Mouse (Mus musculus) G1E (cell line): Measurements from ENCODE around the gene Ssmem1. TPM values are rescaled to one million over a fixed set of nuclear protein-coding genes. Genes with fewer than 3 reads are reported as not detected.

Experiments
- ATAC-seq: 2 replicates; pipeline ENCODE4 v1.8.0; 2016; ENCODE audit warnings: mild to moderate bottlenecking; ENCODE audit not compliant: insufficient number of reproducible peaks, poor library complexity, low FRiP score, severe bottlenecking; ENCODE audit errors: extremely low read depth
- DNase-seq: peaks from one replicate; pipeline ENCODE4 v3.0.0; 2012; ENCODE audit warnings: low spot score
- H3K27me3 ChIP-seq: 2 replicates; pipeline ENCODE4 v1.6.1; 2012; ENCODE audit warnings: mild to moderate bottlenecking, low read length, inconsistent platforms; ENCODE audit not compliant: insufficient read depth
- H3K36me3 ChIP-seq: replicated peaks from 2 replicates; pipeline ENCODE3; 2012; ENCODE audit warnings: mild to moderate bottlenecking, inconsistent platforms
- H3K4me1 ChIP-seq: 2 replicates; pipeline ENCODE4 v1.6.1; 2012; ENCODE audit warnings: low read depth, low read length, inconsistent platforms, mixed read lengths; ENCODE audit not compliant: insufficient read depth
- H3K4me3 ChIP-seq: 2 replicates; pipeline ENCODE4 v1.5.1; 2012; ENCODE audit warnings: low read depth, mild to moderate bottlenecking, inconsistent platforms, low read length, moderate library complexity, mixed read lengths
- H3K9me3 ChIP-seq: replicated peaks from 2 replicates; pipeline ENCODE4 v1.6.1; 2012; ENCODE audit warnings: inconsistent platforms
- CTCF ChIP-seq: IDR thresholded peaks from 2 replicates; pipeline ENCODE4 v1.5.1; 2012; ENCODE audit warnings: low read depth, low read length, inconsistent platforms, mixed read lengths
- GATA1 ChIP-seq: IDR thresholded peaks from 2 replicates; pipeline ENCODE4 v1.6.1; 2012; ENCODE audit warnings: borderline replicate concordance, low read length, inconsistent platforms, mixed read lengths
- GATA2 ChIP-seq: IDR thresholded peaks from 2 replicates; pipeline ENCODE4 v1.6.1; 2012; ENCODE audit warnings: low read depth, low read length, inconsistent platforms, borderline replicate concordance
- POLR2AphosphoS5 ChIP-seq: IDR thresholded peaks from 2 replicates; pipeline ENCODE4 v1.6.1; 2012; ENCODE audit warnings: low read depth, low read length, inconsistent platforms; ENCODE audit not compliant: insufficient replicate concordance
- TAL1 ChIP-seq: conservative IDR thresholded peaks from 2 replicates; pipeline ENCODE4 v1.6.1; 2012; ENCODE audit warnings: low read depth, low read length, inconsistent platforms, mixed read lengths
- polyA plus RNA-seq: library from polyadenylated mRNA; stranded (reverse); fragments of >175 nt; gene quantifications from 2 replicates; pipeline ENCODE4 v1.2.3, GENCODE M21; 2012
- total RNA-seq, 2 experiments: library from RNA; stranded (forward) in 1 of 2; stranded (reverse) in 1 of 2; fragments of 200-1000 nt in 1 of 2; fragments of >200 nt in 1 of 2; fragmentation: Nextera tagmentation in 1 of 2; gene quantifications; 2 replicates each; pipeline ENCODE4 v1.2.3; 2014 to 2017

The Ssmem1 gene
- total and polyA plus RNA-seq, 3 experiments: 0.33 TPM; not detected in 2

DNA sequence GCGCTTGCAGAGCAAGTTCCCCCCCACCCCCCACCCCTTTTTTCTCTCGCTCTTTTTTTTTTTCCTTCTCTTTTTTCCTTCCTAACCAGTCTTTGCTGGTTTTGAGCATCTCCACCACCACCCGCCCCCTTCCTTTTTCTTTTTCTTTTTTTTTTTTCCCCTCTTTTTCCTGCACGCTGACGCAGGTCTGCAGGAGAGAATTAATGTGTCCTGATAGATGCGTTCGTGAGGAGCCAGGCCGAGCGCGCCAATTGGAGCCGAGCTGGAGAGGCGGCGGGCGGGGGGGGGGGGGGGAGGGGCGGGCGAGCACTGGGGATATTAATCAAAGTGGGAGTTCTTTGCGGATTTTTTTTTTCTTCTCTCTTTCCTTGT lies 37.6 kb downstream of the Ssmem1 start:
- no peak for TF ChIP-seq POLR2AphosphoS5
- no peak for TF ChIP-seq GATA2
- TF ChIP-seq CTCF: no peak
- no peak for TF ChIP-seq TAL1
- no peak for TF ChIP-seq GATA1
- ATAC-seq: no peak
- no peaks in the 10 kb centered on the region for H3K36me3 ChIP-seq
- no peak overlapping the region for H3K4me3 ChIP-seq
- peaks cover 3% of the 10 kb centered on the region; the same call in 1 of the 2 replicates for H3K4me1 ChIP-seq
- no peaks in the 10 kb centered on the region for H3K9me3 ChIP-seq
- no peak for DNase-seq
- H3K27me3 ChIP-seq: peaks cover 43% of the 10 kb centered on the region

DNA sequence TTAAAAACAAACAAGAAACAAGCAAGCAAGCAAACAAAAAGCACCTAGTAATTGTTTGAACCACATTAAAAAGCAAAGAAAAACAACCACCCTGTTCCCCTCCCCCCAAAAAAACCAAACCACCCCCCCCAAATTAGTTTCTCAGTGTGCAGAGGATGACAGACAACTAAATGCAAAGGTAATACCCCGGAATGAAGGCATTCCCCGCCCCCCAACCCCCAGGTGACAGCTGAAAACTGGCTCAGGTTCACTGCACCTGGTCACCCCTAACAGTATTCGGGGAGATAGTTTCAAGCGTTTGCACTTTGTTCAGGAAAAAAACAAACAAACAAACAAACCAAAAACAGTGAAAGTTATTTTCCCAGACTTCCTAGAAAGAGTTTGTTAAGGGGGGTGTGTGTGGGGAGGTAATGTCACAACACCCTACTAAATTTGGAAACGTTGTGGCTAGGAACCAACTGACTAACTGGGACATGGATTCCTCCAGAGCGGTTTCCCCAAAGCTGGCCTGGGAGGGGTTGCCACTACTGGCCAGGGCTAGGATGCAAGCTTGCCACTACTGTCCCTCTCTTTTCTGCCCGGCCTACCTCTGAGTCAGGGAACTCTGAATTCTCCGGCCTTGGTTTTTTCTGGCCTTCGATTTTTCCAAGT lies 38.1 kb downstream of the Ssmem1 start:
- peaks cover 43% of the 10 kb centered on the region for H3K27me3 ChIP-seq
- TF ChIP-seq GATA1 (no peak), POLR2AphosphoS5 (no peak), GATA2 (no peak), TAL1 (no peak), CTCF (no peak)
- H3K4me3 ChIP-seq: no peak overlapping the region
- no peak for ATAC-seq
- no peak for DNase-seq
- no peaks in the 10 kb centered on the region for H3K9me3 ChIP-seq
- H3K36me3 ChIP-seq: no peaks in the 10 kb centered on the region
- peaks cover 3% of the 10 kb centered on the region; the same call in 1 of the 2 replicates for H3K4me1 ChIP-seq

DNA sequence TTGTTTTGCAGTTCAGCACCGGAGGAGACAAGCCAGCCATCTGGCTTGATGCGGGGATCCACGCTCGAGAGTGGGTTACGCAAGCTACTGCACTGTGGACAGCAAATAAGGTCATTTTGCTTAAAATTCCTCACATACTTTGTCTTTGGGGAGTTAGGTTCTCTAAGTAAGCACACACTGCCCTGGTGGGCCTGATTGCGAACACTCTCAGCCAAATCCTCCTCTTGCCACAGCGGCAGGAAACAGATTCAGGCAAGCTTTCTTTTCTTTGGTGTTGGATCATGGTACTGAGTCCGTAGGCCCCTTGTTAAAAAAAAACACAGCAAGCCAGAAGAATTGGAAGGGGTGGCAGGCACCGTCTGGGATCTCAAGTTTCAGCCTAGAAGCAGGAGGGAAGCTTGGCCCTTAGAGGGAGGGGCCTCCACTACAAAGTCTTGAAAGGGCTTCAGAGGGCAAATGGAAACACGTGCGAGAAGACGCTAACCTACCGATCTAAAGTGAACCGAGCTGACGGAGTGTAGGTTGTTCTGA lies 39.6 kb downstream of the Ssmem1 start:
- Histone ChIP-seq H3K9me3 (no peaks in the 10 kb centered on the region), H3K36me3 (no peaks in the 10 kb centered on the region), H3K4me3 (no peak overlapping the region), H3K27me3 (peaks cover 34% of the 10 kb centered on the region), H3K4me1 (peaks cover 3% of the 10 kb centered on the region; the same call in 1 of the 2 replicates)
- DNase-seq: no peak
- no peak for ATAC-seq
- TF ChIP-seq TAL1: no peak
- TF ChIP-seq CTCF: no peak
- TF ChIP-seq GATA2: no peak
- no peak for TF ChIP-seq GATA1
- no peak for TF ChIP-seq POLR2AphosphoS5

DNA sequence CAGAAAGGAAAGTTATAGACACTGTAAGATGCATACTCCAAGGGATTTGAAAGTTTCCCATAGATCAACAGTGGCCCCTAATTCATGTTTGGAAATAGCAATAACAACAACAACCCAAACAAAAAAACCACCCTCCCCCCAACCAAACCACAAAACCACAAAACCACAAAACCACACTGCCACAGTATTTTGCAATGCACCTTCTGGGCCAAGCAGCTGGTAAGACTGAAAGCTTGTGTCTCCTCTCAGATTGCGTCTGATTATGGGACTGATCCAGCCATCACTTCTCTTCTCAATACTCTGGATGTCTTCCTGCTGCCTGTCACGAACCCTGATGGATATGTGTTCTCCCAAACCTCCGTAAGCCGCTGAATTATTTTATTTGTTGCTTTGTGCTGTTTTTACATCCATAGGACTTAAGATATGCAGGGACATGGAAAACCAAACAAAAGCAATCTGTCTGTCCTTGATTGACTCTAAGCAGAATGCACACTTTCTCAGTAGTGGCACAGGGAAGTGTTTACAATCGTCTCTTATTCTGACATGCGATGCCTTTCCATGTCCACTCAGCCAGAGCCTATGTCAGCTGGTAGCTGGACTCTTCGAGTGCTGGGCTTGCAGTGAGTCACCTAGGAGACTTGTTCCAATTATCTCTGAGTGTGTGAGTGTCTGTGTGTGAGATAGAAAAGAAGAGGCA lies 41.0 kb downstream of the Ssmem1 start:
- TF ChIP-seq CTCF: no peak
- no peak for TF ChIP-seq GATA1
- TF ChIP-seq GATA2: no peak
- no peak for TF ChIP-seq POLR2AphosphoS5
- no peak for TF ChIP-seq TAL1
- no peak for DNase-seq
- peaks cover 24% of the 10 kb centered on the region for H3K27me3 ChIP-seq
- no peak for ATAC-seq
- no peaks in the 10 kb centered on the region for H3K9me3 ChIP-seq
- H3K36me3 ChIP-seq: no peaks in the 10 kb centered on the region
- H3K4me1 ChIP-seq: peaks cover 3% of the 10 kb centered on the region; the same call in 1 of the 2 replicates
- H3K4me3 ChIP-seq: no peak overlapping the region

DNA sequence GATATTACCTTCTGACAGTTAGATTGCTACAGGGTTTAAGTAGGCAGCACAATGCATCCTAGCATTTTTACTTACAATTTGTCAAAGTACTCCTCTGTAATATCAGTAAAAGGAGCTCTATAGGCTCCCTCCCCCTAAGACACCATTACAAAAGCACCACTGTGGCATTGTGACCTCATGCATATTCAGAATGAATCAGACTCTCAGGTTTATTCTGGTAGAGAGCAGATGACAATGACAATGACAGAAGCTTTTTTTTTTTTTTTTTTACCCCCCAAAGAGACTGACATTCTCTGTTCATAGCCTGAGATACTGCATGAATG lies 41.5 kb downstream of the Ssmem1 start:
- H3K27me3 ChIP-seq: peaks cover 23% of the 10 kb centered on the region

DNA sequence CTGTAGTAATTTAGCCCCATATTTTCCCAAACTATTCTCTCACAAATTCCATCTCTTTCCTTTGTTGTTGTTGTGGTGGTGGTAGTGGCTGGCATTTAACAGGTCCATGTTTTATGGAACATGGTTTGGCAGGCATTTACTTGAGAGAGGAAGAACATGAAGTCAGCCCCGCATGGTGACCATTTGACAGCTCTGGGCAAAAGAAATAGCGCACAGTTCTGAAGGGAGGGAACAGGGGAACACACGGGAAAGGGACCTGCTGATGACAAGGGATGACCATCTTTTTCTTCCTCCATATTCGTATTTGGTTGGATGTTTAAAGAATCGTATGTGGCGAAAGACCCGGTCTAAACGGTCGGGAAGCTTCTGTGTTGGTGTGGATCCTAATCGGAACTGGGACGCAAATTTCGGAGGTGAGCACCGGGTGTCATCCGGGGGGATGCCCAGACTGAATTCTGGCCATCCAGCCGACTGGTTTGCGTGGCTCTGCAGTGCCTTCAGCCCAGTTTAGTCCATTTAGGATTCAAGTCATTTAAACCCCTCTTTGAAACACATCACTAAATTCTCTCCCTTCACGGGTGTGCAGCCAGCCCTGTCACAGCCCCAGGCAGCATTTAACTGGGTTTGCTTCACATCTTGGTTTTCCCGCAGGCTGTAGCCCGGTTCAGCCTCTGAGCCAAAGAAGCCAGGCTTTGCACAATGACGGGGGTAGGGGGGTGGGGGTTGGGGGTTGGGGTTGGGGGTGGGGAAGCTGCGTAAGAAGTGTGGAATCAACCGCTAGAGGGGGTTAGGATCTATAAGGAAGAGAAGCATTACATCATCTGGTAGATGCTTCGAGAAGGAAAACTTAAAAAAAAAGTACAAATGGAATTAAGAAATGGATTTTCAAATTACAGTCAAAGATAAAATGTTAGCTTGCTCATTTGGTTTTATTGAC lies 42.3 kb downstream of the Ssmem1 start:
- H3K27me3 ChIP-seq: peaks cover 18% of the 10 kb centered on the region
- ATAC-seq: no peak

More for the DNA sequence above, 41.5 kb downstream of the Ssmem1 start:
- no peaks in the 10 kb centered on the region for H3K9me3 ChIP-seq
- TF ChIP-seq POLR2AphosphoS5: no peak
- TF ChIP-seq GATA2: no peak
- TF ChIP-seq TAL1: no peak
- TF ChIP-seq CTCF: no peak
- TF ChIP-seq GATA1: no peak
- H3K4me1 ChIP-seq: peaks cover 3% of the 10 kb centered on the region; the same call in 1 of the 2 replicates
- DNase-seq (no peak), ATAC-seq (no peak)
- H3K36me3 ChIP-seq: no peaks in the 10 kb centered on the region
- H3K4me3 ChIP-seq: no peak overlapping the region

More for the DNA sequence above, 42.3 kb downstream of the Ssmem1 start:
- H3K9me3 ChIP-seq: no peaks in the 10 kb centered on the region
- DNase-seq: no peak
- TF ChIP-seq GATA2: no peak
- no peak for TF ChIP-seq POLR2AphosphoS5
- no peak for TF ChIP-seq GATA1
- TF ChIP-seq TAL1: no peak
- no peak for TF ChIP-seq CTCF
- H3K4me1 ChIP-seq: peaks cover 3% of the 10 kb centered on the region; the same call in 1 of the 2 replicates
- no peaks in the 10 kb centered on the region for H3K36me3 ChIP-seq
- H3K4me3 ChIP-seq: no peak overlapping the region
